Mouse (Mus musculus) heart, embryonic 12.5 days (tissue): ENCODE results near the gene Fam196b. TPM values are rescaled to one million over a fixed set of nuclear protein-coding genes. Genes with fewer than 3 reads are reported as not detected.

ENCODE experiments used
- ATAC-seq: fragments of 200-750 bp; cut with Nextera tagmentation; 2 replicates; pipeline ENCODE4 v1.8.0; 2017; ENCODE audit warnings: moderate TSS enrichment, moderate library complexity; ENCODE audit not compliant: insufficient number of reproducible peaks, low FRiP score
- H3K27ac ChIP-seq: fragments of 300-500 bp; sonication (generic); 2 replicates; pipeline ENCODE4 v1.5.1; 2016; ENCODE audit warnings: mild to moderate bottlenecking, moderate library complexity; ENCODE audit not compliant: poor library complexity, severe bottlenecking
- H3K27me3 ChIP-seq: fragments of 300-500 bp; sonication (generic); replicated peaks from 2 replicates; pipeline ENCODE4 v1.6.1; 2016; ENCODE audit warnings: mild to moderate bottlenecking, moderate library complexity
- H3K36me3 ChIP-seq: fragments of 300-500 bp; sonication (generic); 2 replicates; pipeline ENCODE4 v1.6.1; 2016; ENCODE audit warnings: mild to moderate bottlenecking, moderate library complexity
- H3K4me1 ChIP-seq: fragments of 300-500 bp; sonication (generic); replicated peaks from 2 replicates; pipeline ENCODE4 v1.6.1; 2016; ENCODE audit warnings: mild to moderate bottlenecking
- H3K4me2 ChIP-seq: fragments of 300-500 bp; sonication (generic); 2 replicates; pipeline ENCODE4 v1.6.1; 2016; ENCODE audit warnings: mild to moderate bottlenecking, moderate library complexity
- H3K4me3 ChIP-seq: fragments of 300-500 bp; sonication (generic); 2 replicates; pipeline ENCODE4 v1.5.1; 2016; ENCODE audit warnings: mild to moderate bottlenecking
- H3K9ac ChIP-seq: fragments of 300-500 bp; sonication (generic); 2 replicates; pipeline ENCODE4 v1.6.1; 2016; ENCODE audit warnings: mild to moderate bottlenecking, moderate library complexity
- H3K9me3 ChIP-seq: fragments of 300-500 bp; sonication (generic); replicated peaks from 2 replicates; pipeline ENCODE4 v1.6.1; 2016; ENCODE audit warnings: mild to moderate bottlenecking, moderate library complexity
- WGBS: fragments of 180-500 bp; shearing (Covaris S2); methylation state at CpG from one replicate; pipeline ENCODE4 v1.1.7; 2016; 5-methylcytosine and 5-hydroxymethylcytosine counted together
- polyA plus RNA-seq: library from polyadenylated mRNA; unstranded; fragments of >200 nt; fragmentation: Nextera tagmentation; extraction: Ambion mirVana; gene quantifications from 2 replicates; pipeline ENCODE4 v1.2.1, GENCODE M21; 2016

The Fam196b gene
- polyA plus RNA-seq, 1 experiment from 2014 or later, result 0.61 TPM

- H3K27ac ChIP-seq, result no peak overlapping the region
- H3K36me3 ChIP-seq, result no peaks in the 10 kb centered on the region
- no peak overlapping the region for H3K4me3 ChIP-seq
- H3K4me1 ChIP-seq, result no peaks in the 10 kb centered on the region
- H3K4me2 ChIP-seq, result no peak overlapping the region
- no peak overlapping the region for H3K9ac ChIP-seq
- H3K27me3 ChIP-seq, result no peaks in the 10 kb centered on the region
- H3K9me3 ChIP-seq, result no peaks in the 10 kb centered on the region
- ATAC-seq, result no peak
- WGBS, result 85% methylated on average over 1 of the region's 1 CpGs
Measured at GRCm38 (mm10) chr11:34299550-34299949, 15.1 kb upstream of the Fam196b start.

- no peak overlapping the region for H3K4me2 ChIP-seq
- no peaks in the 10 kb centered on the region for H3K36me3 ChIP-seq
- no peak for ATAC-seq
- H3K9me3 ChIP-seq, result no peaks in the 10 kb centered on the region
- WGBS, result 83% methylated on average over 7 of the region's 7 CpGs
- no peak overlapping the region for H3K27ac ChIP-seq
- no peaks in the 10 kb centered on the region for H3K27me3 ChIP-seq
- no peak overlapping the region for H3K4me3 ChIP-seq
- H3K9ac ChIP-seq, result no peak overlapping the region
- no peaks in the 10 kb centered on the region for H3K4me1 ChIP-seq
Measured at GRCm38 (mm10) chr11:34300064-34300463, 14.6 kb upstream of the Fam196b start.

GRCm38 (mm10) chr11:34306231-34306630 lies 8.4 kb upstream of the Fam196b start:
- H3K9me3 ChIP-seq, result no peaks in the 10 kb centered on the region
- no peak for ATAC-seq
- H3K27ac ChIP-seq, result no peak overlapping the region
- H3K36me3 ChIP-seq, result no peaks in the 10 kb centered on the region
- H3K27me3 ChIP-seq, result no peaks in the 10 kb centered on the region
- WGBS, result 81% methylated on average over 3 of the region's 3 CpGs
- H3K9ac ChIP-seq, result no peak overlapping the region
- H3K4me1 ChIP-seq, result no peaks in the 10 kb centered on the region
- no peak overlapping the region for H3K4me2 ChIP-seq
- H3K4me3 ChIP-seq, result no peak overlapping the region

- no peak overlapping the region for H3K4me2 ChIP-seq
- no peak overlapping the region for H3K27ac ChIP-seq
- WGBS, result 84% methylated on average over 3 of the region's 3 CpGs
- no peaks in the 10 kb centered on the region for H3K9me3 ChIP-seq
- no peak for ATAC-seq
- H3K9ac ChIP-seq, result no peak overlapping the region
- no peaks in the 10 kb centered on the region for H3K27me3 ChIP-seq
- no peak overlapping the region for H3K4me3 ChIP-seq
- H3K36me3 ChIP-seq, result no peaks in the 10 kb centered on the region
- no peaks in the 10 kb centered on the region for H3K4me1 ChIP-seq
Measured at GRCm38 (mm10) chr11:34308731-34309130, 5.9 kb upstream of the Fam196b start.

GRCm38 (mm10) chr11:34309360-34309759 lies 5.3 kb upstream of the Fam196b start:
- Histone ChIP-seq H3K9me3 (no peaks in the 10 kb centered on the region), H3K27me3 (no peaks in the 10 kb centered on the region), H3K27ac (no peak overlapping the region), H3K4me3 (no peak overlapping the region), H3K4me2 (no peak overlapping the region), H3K9ac (no peak overlapping the region), H3K4me1 (no peaks in the 10 kb centered on the region), H3K36me3 (no peaks in the 10 kb centered on the region)
- ATAC-seq, result no peak
- 70% methylated on average over 2 of the region's 2 CpGs for WGBS

- WGBS, result 45% methylated on average over 5 of the region's 5 CpGs
- no peak for ATAC-seq
- Histone ChIP-seq H3K27me3 (no peaks in the 10 kb centered on the region), H3K36me3 (no peaks in the 10 kb centered on the region), H3K4me3 (no peak overlapping the region), H3K9ac (no peak overlapping the region), H3K9me3 (no peaks in the 10 kb centered on the region), H3K4me1 (0 out of 2 replicates have a peak, but pooled peaks cover under 1% of the 10 kb centered on the region), H3K4me2 (no peak overlapping the region), H3K27ac (no peak overlapping the region)
Measured at GRCm38 (mm10) chr11:34311717-34312116, 2.9 kb upstream of the Fam196b start.

GRCm38 (mm10) chr11:34312208-34312607 lies 2.4 kb upstream of the Fam196b start:
- H3K9ac ChIP-seq, result no peak overlapping the region
- H3K4me1 ChIP-seq, result 0 out of 2 replicates have a peak, but pooled peaks cover 6% of the 10 kb centered on the region
- 74% methylated on average over 7 of the region's 7 CpGs for WGBS
- H3K27me3 ChIP-seq, result no peaks in the 10 kb centered on the region
- H3K4me3 ChIP-seq, result no peak overlapping the region
- H3K4me2 ChIP-seq, result no peak overlapping the region
- no peak overlapping the region for H3K27ac ChIP-seq
- H3K36me3 ChIP-seq, result no peaks in the 10 kb centered on the region
- no peaks in the 10 kb centered on the region for H3K9me3 ChIP-seq
- no peak for ATAC-seq

GRCm38 (mm10) chr11:34315383-34315782 lies 761 bp downstream of the Fam196b start:
- Histone ChIP-seq H3K4me2 (peak overlapping the region; percentile 12), H3K36me3 (no peaks in the 10 kb centered on the region), H3K27ac (no peak overlapping the region), H3K27me3 (no peaks in the 10 kb centered on the region), H3K4me3 (no peak overlapping the region), H3K4me1 (0 out of 2 replicates have a peak, but pooled peaks cover 6% of the 10 kb centered on the region), H3K9ac (no peak overlapping the region), H3K9me3 (no peaks in the 10 kb centered on the region)
- 46% methylated on average over 5 of the region's 5 CpGs for WGBS
- no peak for ATAC-seq

GRCm38 (mm10) chr11:34316176-34316575 lies 1.6 kb downstream of the Fam196b start:
- H3K36me3 ChIP-seq, result no peaks in the 10 kb centered on the region
- no peak overlapping the region for H3K27ac ChIP-seq
- H3K4me2 ChIP-seq, result no peak overlapping the region
- H3K4me1 ChIP-seq, result 0 out of 2 replicates have a peak, but pooled peaks cover 6% of the 10 kb centered on the region
- ATAC-seq, result no peak
- WGBS, result 75% methylated on average over 10 of the region's 10 CpGs
- H3K27me3 ChIP-seq, result no peaks in the 10 kb centered on the region
- H3K9ac ChIP-seq, result no peak overlapping the region
- no peaks in the 10 kb centered on the region for H3K9me3 ChIP-seq
- H3K4me3 ChIP-seq, result no peak overlapping the region

- Histone ChIP-seq H3K4me3 (no peak overlapping the region), H3K9ac (no peak overlapping the region), H3K27ac (no peak overlapping the region), H3K9me3 (no peaks in the 10 kb centered on the region), H3K4me1 (0 out of 2 replicates have a peak, but pooled peaks cover 6% of the 10 kb centered on the region), H3K4me2 (no peak overlapping the region), H3K36me3 (no peaks in the 10 kb centered on the region), H3K27me3 (no peaks in the 10 kb centered on the region)
- ATAC-seq, result no peak
- 74% methylated on average over 8 of the region's 8 CpGs for WGBS
Measured at GRCm38 (mm10) chr11:34317001-34317400, 2.4 kb downstream of the Fam196b start.

- ATAC-seq, result no peak
- Histone ChIP-seq H3K9ac (no peak overlapping the region), H3K9me3 (no peaks in the 10 kb centered on the region), H3K27me3 (no peaks in the 10 kb centered on the region), H3K4me3 (no peak overlapping the region), H3K36me3 (no peaks in the 10 kb centered on the region), H3K27ac (no peak overlapping the region), H3K4me1 (0 out of 2 replicates have a peak, but pooled peaks cover 6% of the 10 kb centered on the region), H3K4me2 (no peak overlapping the region)
- WGBS, result 65% methylated on average over 1 of the region's 1 CpGs
Measured at GRCm38 (mm10) chr11:34319282-34319681, 4.7 kb downstream of the Fam196b start.

- 76% methylated on average over 8 of the region's 8 CpGs for WGBS
- Histone ChIP-seq H3K9ac (no peak overlapping the region), H3K27ac (no peak overlapping the region), H3K36me3 (no peaks in the 10 kb centered on the region), H3K9me3 (no peaks in the 10 kb centered on the region), H3K27me3 (no peaks in the 10 kb centered on the region), H3K4me3 (no peak overlapping the region), H3K4me1 (peaks cover 7% of the 10 kb centered on the region; the same call in 1 of the 2 replicates), H3K4me2 (no peak overlapping the region)
- ATAC-seq, result no peak
Measured at GRCm38 (mm10) chr11:34323664-34324063, 9.0 kb downstream of the Fam196b start.
